Mouse (Mus musculus): ENCODE measurements around the gene Lsm5.

Lsm5 gene

DNA sequence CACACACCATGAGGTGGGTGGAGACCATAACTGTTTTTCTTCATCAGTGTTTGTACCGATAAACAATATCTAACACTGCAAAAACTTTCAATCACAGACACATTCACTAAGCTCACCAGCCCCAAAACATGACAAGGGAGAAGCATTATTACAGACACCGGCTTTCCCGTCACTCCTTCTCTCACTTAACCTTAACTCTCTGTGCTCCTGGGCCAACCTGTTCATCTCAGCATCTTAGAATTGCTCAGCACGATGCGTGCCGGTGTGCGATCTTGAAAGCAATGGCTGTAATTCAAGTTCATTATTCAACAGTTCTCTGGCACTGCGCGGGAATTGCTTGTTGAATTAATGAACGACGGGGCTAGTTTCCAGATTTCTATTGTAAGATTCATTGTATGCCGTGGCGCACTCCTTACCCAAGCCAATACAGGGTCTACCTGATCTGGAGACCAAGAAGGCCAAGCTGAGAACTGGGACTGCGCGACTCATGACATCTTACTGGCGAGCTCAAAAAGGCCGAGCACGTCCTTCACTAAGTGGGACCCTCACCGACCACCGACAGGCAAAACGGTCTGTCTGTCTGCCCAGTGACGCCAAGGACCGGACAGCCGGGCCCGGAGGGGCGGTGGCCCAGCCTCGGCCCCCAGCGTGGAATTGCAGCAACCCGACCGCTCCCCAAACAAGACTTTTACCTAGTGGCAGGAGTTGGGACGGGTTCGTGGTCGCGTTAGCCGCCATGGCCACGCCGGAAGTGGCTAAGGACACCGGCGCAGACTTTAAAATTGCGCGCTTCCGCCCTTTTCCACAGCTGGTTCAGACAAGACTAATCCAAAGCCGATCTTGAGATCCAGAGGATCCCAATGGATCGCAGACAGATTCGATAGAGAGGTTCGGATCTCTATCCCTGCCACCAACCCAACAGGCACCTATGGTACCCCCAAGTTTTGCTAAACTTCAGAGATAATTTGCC is at the start of gene Lsm5:
Lsm5 (minus strand) TSS at position 780 of the 970 bp plus-strand sequence.
- peak; percentile 32 for DNase-seq (ENCODE audit: low spot score)

DNA sequence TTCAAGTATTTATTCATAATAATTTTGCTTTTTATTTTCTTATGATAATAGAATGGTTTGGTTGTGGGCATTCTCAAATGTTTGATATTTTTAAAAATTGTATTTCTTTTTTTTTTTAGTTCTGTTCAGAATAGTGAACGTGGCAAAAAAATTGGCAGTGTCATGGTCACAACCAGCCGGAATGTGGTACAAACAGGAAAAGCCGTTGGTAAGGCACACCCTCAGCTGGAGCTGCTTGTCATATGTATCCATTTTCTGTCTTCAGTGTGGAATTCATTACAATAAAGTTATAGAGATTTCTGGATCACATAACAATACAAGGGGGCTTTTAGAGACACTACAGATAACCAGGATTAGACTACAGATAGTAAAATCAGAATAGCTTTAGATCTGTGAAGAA is 49.2 kb upstream of the Lsm5 start:
- DNase-seq (ENCODE audit: low spot score): no peak

- no peak for DNase-seq (ENCODE audit: low spot score)
Observed at GRCm38 (mm10) chr6:56745950-56746543, 41.5 kb upstream of the Lsm5 start.

- no peak for DNase-seq (ENCODE audit: low spot score)
Observed at GRCm38 (mm10) chr6:56732545-56732944, 28.0 kb upstream of the Lsm5 start.

DNA sequence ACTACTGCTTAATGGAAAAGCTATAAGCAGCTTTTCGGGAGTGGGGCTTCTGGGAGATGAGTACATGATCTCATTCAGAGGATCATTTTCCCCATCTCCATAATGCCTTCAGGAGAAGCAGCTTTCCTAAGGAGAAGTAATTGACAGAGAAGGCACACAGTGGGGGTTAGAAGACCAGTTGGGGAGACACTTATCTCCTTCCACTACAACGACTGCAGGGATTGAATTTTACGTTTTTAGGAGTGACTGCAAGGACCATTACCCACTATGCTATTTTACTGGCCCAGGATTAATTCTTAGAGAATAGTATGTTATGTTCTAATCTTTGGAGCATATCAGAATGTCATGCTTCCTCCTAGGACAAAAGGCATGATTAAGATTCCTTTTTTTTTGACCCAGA is 16.4 kb upstream of the Lsm5 start:
- no peak for DNase-seq (ENCODE audit: low spot score)

DNA sequence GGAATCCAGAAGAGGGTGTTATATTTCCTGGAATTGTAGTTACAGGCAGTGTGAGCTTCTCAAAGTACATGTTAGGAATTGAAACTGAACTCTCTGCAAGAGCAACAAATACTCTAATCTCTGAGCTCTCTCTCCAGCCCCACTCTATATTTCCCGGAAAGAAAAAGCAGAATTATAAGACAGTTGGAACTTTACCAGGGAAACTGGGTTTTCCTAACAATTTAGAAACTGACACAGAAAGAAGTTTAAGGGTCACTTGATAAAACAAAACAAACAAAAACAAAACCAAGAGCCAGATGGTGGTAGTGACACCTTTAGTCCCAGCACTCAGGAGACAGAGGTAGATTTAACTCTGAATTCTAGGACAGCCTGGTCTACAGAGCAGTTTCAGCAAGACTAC is 14.6 kb upstream of the Lsm5 start:
- no peak for DNase-seq (ENCODE audit: low spot score)

- DNase-seq (ENCODE audit: low spot score): no peak
Observed at GRCm38 (mm10) chr6:56715270-56715666, 10.8 kb upstream of the Lsm5 start.

- DNase-seq (ENCODE audit: low spot score): peak; percentile 93
Observed at GRCm38 (mm10) chr6:56714574-56715269, 10.2 kb upstream of the Lsm5 start, which contains the start of gene Avl9. Gene Avl9 (plus strand): TSS chr6:56714899.

DNA sequence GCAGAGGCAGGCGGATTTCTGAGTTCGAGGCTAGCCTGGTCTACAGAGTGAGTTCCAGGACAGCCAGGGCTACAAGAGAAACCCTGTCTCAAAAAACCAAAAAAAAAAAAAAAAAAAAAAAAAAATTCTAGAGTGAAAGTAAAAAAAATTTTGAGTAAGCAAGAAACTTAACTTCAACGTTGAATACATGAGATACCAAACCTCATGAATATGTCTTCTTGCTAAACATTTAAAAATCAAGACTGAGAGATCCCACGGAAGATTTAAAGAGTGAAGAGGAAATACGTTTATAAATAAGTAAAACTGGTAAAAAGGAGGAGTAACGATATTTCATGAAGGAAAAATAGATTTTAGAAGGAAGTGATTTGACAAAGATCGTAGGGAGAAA is 9.7 kb upstream of the Lsm5 start:
- DNase-seq (ENCODE audit: low spot score): no peak

- DNase-seq (ENCODE audit: low spot score): no peak
Observed at GRCm38 (mm10) chr6:56692445-56692844, 12.1 kb downstream of the Lsm5 start.

DNA sequence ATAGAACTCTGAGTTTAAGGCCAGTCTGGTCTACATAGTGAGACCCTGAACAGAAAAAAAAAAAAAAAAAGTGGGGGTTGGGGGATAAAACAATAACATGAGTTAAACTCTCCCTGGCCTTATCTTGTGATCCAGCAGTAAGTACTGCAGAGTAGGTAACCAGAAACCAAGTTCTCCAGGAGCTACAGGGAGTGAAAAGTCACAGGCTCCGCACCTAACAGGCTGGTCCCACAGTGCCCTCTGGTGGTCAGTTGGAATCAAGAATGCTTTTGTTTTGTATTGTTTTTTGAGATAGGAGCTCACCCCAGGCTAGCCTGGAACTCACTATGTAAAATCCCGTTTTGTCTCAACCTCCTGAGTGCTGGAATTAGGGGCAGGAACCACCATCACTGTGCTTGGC is 13.3 kb downstream of the Lsm5 start:
- DNase-seq (ENCODE audit: low spot score): no peak

DNA sequence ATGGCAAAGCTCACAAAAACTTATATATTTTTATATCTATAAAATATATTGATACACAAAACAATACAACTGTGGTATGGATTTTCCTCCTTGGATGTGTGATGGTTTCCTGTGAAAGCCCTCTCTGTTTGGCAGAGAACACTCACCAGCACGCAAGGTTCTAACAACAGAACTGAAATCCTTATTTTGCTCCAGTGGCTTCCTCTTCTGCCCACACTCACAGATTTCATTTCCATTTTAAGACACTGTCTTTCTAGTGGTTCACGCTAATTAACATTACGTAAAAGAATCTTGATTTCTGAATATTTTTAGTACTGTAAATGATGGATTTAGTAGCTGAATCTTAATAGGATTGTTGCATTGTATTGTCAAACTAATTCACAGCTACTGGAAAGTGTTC is 16.3 kb downstream of the Lsm5 start:
- DNase-seq (ENCODE audit: low spot score): no peak

DNA sequence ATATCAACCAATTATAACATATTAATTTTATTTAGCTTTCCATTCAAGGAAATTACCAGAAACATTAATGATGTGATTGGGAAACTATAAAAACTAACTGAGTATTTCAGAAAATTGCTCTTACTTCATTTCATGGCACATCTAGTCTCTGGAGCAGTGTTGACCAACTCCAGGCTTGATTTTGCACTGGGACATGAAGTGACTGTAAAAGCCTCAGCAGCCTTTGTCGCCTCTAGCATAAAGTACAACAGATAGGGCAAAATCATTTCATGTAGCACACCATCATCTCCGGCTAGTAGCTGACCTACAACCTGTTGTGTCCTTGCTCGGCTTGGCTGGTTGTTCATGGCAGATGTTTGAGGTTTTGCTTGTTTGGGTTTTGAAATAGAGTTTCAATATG is 40.1 kb downstream of the Lsm5 start:
- DNase-seq (ENCODE audit: low spot score): no peak

GRCm38 (mm10) chr6:56655393-56655792 is 49.1 kb downstream of the Lsm5 start:
- DNase-seq (ENCODE audit: low spot score): no peak

- no peak for DNase-seq (ENCODE audit: low spot score)
Observed at GRCm38 (mm10) chr6:56652121-56652592, 52.4 kb downstream of the Lsm5 start.
